Mouse (Mus musculus): ENCODE data around the gene Lyrm1. TPM values are rescaled to one million over a fixed set of nuclear protein-coding genes. Genes with fewer than 3 reads are reported as not detected.

The Lyrm1 gene
- polyA plus RNA-seq (2012; rRNA removed): 0.49 and 0.80 TPM in 2 replicates

- TF ChIP-seq POLR2A (IDR thresholded peaks at IDR 0.05; ENCODE audit: low read depth, low read length) (no peak; the same call in 1 of the 2 replicates), CTCF (IDR thresholded peaks at IDR 0.05; ENCODE audit: extremely low read depth, insufficient read depth, insufficient read length, insufficient replicate concordance) (no peak)
- 1% methylated on average over 63 of the region's 63 CpGs for WGBS
- DNase-seq (ENCODE audit: low read depth in 1 of 2, low spot score in 2 of 2): peak; percentile 87 to 95
Measured at GRCm38 (mm10) chr7:119895639-119896512, at the start of gene Lyrm1, which contains the start of gene Dcun1d3. Lyrm1 (plus strand) TSS chr7:119895861. Dcun1d3 (minus strand) TSS chr7:119896298.

DNA sequence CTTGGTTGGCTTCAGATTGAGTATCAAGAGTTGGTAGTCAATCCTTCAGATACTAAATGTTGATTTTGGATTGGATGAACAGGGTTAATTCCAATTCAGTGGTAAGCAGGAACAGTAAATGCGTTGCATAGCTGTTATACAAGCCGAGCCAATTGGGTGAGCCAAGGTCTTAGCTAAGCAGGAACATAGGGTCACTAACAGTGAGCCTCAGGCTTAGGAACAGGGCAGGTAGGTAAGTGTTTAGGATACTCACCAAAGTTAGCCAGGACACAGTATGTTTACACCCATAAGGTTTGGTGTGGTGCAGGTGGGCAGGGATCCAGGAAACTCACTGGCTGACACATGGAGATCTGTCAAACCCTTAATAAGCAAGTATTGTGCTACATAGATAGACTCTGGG, 48.3 kb upstream of the Lyrm1 start:
- H3K27ac ChIP-seq (ENCODE audit: insufficient read depth, low read length): no peak overlapping the region
- no peak for DNase-seq (ENCODE audit: low read depth in 1 of 2, low spot score in 2 of 2)
- no peaks in the 10 kb centered on the region for H3K27me3 ChIP-seq (ENCODE audit: control insufficient read depth, insufficient read depth, low read length)
- no peaks in the 10 kb centered on the region for H3K36me3 ChIP-seq (ENCODE audit: control insufficient read depth, insufficient read depth, low read length)
- 94% methylated on average over 2 of the region's 2 CpGs for WGBS
- no peaks in the 10 kb centered on the region for H3K4me1 ChIP-seq (ENCODE audit: control insufficient read depth, insufficient read depth, insufficient read length)
- no peak overlapping the region for H3K4me3 ChIP-seq (ENCODE audit: extremely low read depth, insufficient read depth, insufficient read length)
- TF ChIP-seq POLR2A (IDR thresholded peaks at IDR 0.05; ENCODE audit: low read depth, low read length): no peak
- no peak for TF ChIP-seq CTCF (IDR thresholded peaks at IDR 0.05; ENCODE audit: extremely low read depth, insufficient read depth, insufficient read length, insufficient replicate concordance)

More at GRCm38 (mm10) chr7:119895639-119896512, at the start of gene Lyrm1, which contains the start of gene Dcun1d3:
- Histone ChIP-seq H3K36me3 (ENCODE audit: control insufficient read depth, insufficient read depth, low read length) (no peaks in the 10 kb centered on the region), H3K27ac (ENCODE audit: insufficient read depth, low read length) (peak within 1 kb of the TSS; percentile 88), H3K4me1 (ENCODE audit: control insufficient read depth, insufficient read depth, insufficient read length) (no peaks in the 10 kb centered on the region), H3K4me3 (ENCODE audit: extremely low read depth, insufficient read depth, insufficient read length) (peak within 1 kb of the TSS; percentile 92), H3K27me3 (ENCODE audit: control insufficient read depth, insufficient read depth, low read length) (no peaks in the 10 kb centered on the region)

GRCm38 (mm10) chr7:119849096-119849495, 46.6 kb upstream of the Lyrm1 start:
- H3K36me3 ChIP-seq (ENCODE audit: control insufficient read depth, insufficient read depth, low read length): 0 out of 2 replicates have a peak, but pooled peaks cover 2% of the 10 kb centered on the region
- TF ChIP-seq CTCF (IDR thresholded peaks at IDR 0.05; ENCODE audit: extremely low read depth, insufficient read depth, insufficient read length, insufficient replicate concordance): peak; percentile 64; the same call in 1 of the 2 replicates
- no peak for TF ChIP-seq POLR2A (IDR thresholded peaks at IDR 0.05; ENCODE audit: low read depth, low read length)
- peak in 1 of 2 experiments; percentile 7 for DNase-seq (ENCODE audit: low read depth in 1 of 2, low spot score in 2 of 2)

GRCm38 (mm10) chr7:119850737-119851136, 44.9 kb upstream of the Lyrm1 start:
- Histone ChIP-seq H3K36me3 (ENCODE audit: control insufficient read depth, insufficient read depth, low read length) (peaks cover 2% of the 10 kb centered on the region; the same call in 1 of the 2 replicates), H3K4me1 (ENCODE audit: control insufficient read depth, insufficient read depth, insufficient read length) (no peaks in the 10 kb centered on the region), H3K27ac (ENCODE audit: insufficient read depth, low read length) (no peak overlapping the region), H3K4me3 (ENCODE audit: extremely low read depth, insufficient read depth, insufficient read length) (no peak overlapping the region), H3K27me3 (ENCODE audit: control insufficient read depth, insufficient read depth, low read length) (no peaks in the 10 kb centered on the region)
- DNase-seq (ENCODE audit: low read depth in 1 of 2, low spot score in 2 of 2): no peak
- 88% methylated on average over 5 of the region's 5 CpGs for WGBS
- TF ChIP-seq POLR2A (IDR thresholded peaks at IDR 0.05; ENCODE audit: low read depth, low read length): no peak
- no peak for TF ChIP-seq CTCF (IDR thresholded peaks at IDR 0.05; ENCODE audit: extremely low read depth, insufficient read depth, insufficient read length, insufficient replicate concordance)

More at GRCm38 (mm10) chr7:119849096-119849495, 46.6 kb upstream of the Lyrm1 start:
- H3K27me3 ChIP-seq (ENCODE audit: control insufficient read depth, insufficient read depth, low read length): no peaks in the 10 kb centered on the region
- WGBS: 44% methylated on average over 1 of the region's 1 CpGs
- H3K4me3 ChIP-seq (ENCODE audit: extremely low read depth, insufficient read depth, insufficient read length): no peak overlapping the region
- no peak overlapping the region for H3K27ac ChIP-seq (ENCODE audit: insufficient read depth, low read length)
- H3K4me1 ChIP-seq (ENCODE audit: control insufficient read depth, insufficient read depth, insufficient read length): no peaks in the 10 kb centered on the region

GRCm38 (mm10) chr7:119852494-119852893, 43.2 kb upstream of the Lyrm1 start:
- TF ChIP-seq CTCF (IDR thresholded peaks at IDR 0.05; ENCODE audit: extremely low read depth, insufficient read depth, insufficient read length, insufficient replicate concordance): no peak
- TF ChIP-seq POLR2A (IDR thresholded peaks at IDR 0.05; ENCODE audit: low read depth, low read length): no peak
- Histone ChIP-seq H3K27me3 (ENCODE audit: control insufficient read depth, insufficient read depth, low read length) (no peaks in the 10 kb centered on the region), H3K27ac (ENCODE audit: insufficient read depth, low read length) (no peak overlapping the region), H3K4me3 (ENCODE audit: extremely low read depth, insufficient read depth, insufficient read length) (no peak overlapping the region), H3K4me1 (ENCODE audit: control insufficient read depth, insufficient read depth, insufficient read length) (no peaks in the 10 kb centered on the region), H3K36me3 (ENCODE audit: control insufficient read depth, insufficient read depth, low read length) (peaks cover 4% of the 10 kb centered on the region)
- DNase-seq (ENCODE audit: low read depth in 1 of 2, low spot score in 2 of 2): no peak

DNA sequence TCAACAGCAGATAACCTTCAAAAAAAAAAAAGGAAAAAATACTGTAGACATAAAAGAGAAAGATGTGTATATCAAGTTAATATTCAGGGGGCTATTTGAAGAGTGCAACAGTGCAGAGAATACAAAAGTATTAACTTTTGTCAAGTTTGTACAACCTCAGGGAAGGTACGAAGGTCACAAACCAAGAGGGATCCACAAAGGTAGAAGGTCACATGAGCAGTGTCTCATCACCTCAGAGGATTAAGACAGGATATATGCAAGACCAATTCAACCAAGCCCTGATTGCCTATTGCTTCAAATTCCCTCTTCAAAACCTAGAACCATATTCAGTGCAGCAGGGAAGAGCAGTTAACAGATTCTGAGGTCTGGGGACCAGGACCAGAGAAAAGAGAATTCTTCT, 42.5 kb upstream of the Lyrm1 start:
- Histone ChIP-seq H3K27ac (ENCODE audit: insufficient read depth, low read length) (no peak overlapping the region), H3K36me3 (ENCODE audit: control insufficient read depth, insufficient read depth, low read length) (peaks cover 7% of the 10 kb centered on the region), H3K4me1 (ENCODE audit: control insufficient read depth, insufficient read depth, insufficient read length) (no peaks in the 10 kb centered on the region), H3K4me3 (ENCODE audit: extremely low read depth, insufficient read depth, insufficient read length) (no peak overlapping the region), H3K27me3 (ENCODE audit: control insufficient read depth, insufficient read depth, low read length) (no peaks in the 10 kb centered on the region)
- WGBS: 100% methylated on average over 1 of the region's 1 CpGs
- TF ChIP-seq CTCF (IDR thresholded peaks at IDR 0.05; ENCODE audit: extremely low read depth, insufficient read depth, insufficient read length, insufficient replicate concordance): no peak
- no peak for DNase-seq (ENCODE audit: low read depth in 1 of 2, low spot score in 2 of 2)

GRCm38 (mm10) chr7:119854362-119854761, 41.3 kb upstream of the Lyrm1 start:
- no peak for TF ChIP-seq POLR2A (IDR thresholded peaks at IDR 0.05; ENCODE audit: low read depth, low read length)
- TF ChIP-seq CTCF (IDR thresholded peaks at IDR 0.05; ENCODE audit: extremely low read depth, insufficient read depth, insufficient read length, insufficient replicate concordance): no peak
- Histone ChIP-seq H3K4me1 (ENCODE audit: control insufficient read depth, insufficient read depth, insufficient read length) (no peaks in the 10 kb centered on the region), H3K27ac (ENCODE audit: insufficient read depth, low read length) (no peak overlapping the region), H3K27me3 (ENCODE audit: control insufficient read depth, insufficient read depth, low read length) (no peaks in the 10 kb centered on the region), H3K4me3 (ENCODE audit: extremely low read depth, insufficient read depth, insufficient read length) (no peak overlapping the region), H3K36me3 (ENCODE audit: control insufficient read depth, insufficient read depth, low read length) (peaks cover 10% of the 10 kb centered on the region)
- no peak for DNase-seq (ENCODE audit: low read depth in 1 of 2, low spot score in 2 of 2)
- WGBS: 79% methylated on average over 2 of the region's 2 CpGs
